Mouse (Mus musculus): ENCODE measurements around the gene Galnt9.

- TF ChIP-seq POLR2A (IDR thresholded peaks at IDR 0.05; ENCODE audit: low read depth, low read length), result no peak
- no peak for TF ChIP-seq CTCF (IDR thresholded peaks at IDR 0.05; ENCODE audit: borderline replicate concordance, insufficient read depth, low read length)
Measured at GRCm38 (mm10) chr5:110516390-110516789, 27.8 kb upstream of the Galnt9 start.
